Mouse (Mus musculus): ENCODE measurements around the gene Cd81.

The Cd81 gene

GRCm38 (mm10) chr7:143052626-143053007 is at the start of gene Cd81:
Cd81 (plus strand) TSS chr7:143052739.
- peak; percentile 75 to 80 for DNase-seq

- no peak for DNase-seq
These were observed 47.7 kb upstream of the Cd81 start, which contains the start of gene Tspan32 for GRCm38 (mm10) chr7:143004727-143005343. Tspan32 (plus strand) TSS chr7:143005046.

- no peak for DNase-seq
These were observed 47.0 kb upstream of the Cd81 start for GRCm38 (mm10) chr7:143005344-143006096.

DNA sequence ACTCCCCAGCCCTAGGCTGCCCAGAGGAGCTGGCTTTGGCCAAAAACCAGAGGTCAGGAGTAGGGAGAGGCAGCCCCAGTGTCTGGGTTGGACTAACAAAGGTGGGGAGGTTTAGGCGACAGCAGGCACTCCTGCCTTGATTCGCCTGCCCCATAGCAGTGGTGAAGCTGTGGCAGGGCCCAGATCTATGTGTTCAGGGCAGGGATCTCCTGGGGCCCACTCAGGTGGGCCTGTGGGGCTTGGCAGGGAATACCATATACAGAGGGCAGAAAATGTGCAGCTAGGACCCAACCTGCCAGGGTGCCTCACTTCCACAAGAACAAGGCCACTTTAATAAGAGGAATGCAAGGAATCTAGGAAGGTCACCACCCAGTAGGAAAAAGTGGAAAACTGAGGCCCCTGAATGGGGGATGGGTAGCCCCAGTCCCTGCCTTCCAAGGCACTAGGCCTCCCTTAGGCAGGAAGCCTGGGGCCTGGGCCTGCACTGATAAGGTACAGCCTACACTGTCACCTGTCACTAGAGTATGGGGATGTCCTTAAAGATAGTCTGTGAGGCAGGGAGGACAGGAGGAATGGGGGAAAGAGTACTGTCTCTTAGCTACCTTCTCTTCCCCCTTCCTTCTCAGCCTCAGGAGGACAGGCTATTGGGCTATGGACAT is 46.3 kb upstream of the Cd81 start:
- no peak for DNase-seq

GRCm38 (mm10) chr7:143006756-143007598 is 45.6 kb upstream of the Cd81 start:
- no peak for DNase-seq

- peak; percentile 92 to 95 for DNase-seq
These were observed 44.8 kb upstream of the Cd81 start for GRCm38 (mm10) chr7:143007599-143008369.

DNA sequence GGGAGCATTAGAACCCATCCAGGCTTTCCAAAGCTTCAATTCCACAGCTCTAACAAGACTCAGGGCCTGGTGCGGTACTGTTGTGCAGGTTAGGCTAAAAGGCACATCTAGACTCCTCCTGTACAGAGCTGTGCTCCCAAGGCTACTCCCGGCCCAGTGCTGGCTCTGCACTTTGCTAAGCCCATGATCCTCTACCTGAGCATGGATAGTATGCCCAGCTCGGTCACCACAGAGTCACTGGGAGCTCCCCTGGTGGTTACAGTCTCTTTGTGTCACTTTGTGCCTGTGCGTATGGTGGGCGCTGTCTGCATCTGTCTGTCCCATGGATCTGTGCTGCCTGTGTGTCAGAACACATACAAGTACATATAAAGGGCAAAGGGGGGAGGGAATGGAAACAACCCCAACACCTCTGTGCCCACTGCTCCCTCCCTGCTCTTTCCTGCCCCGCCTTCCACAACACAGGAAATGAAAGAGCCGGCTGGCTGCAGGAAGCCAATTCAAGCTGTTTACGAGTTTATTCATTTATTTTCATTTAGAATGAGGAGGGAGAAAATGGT is 44.1 kb upstream of the Cd81 start:
- DNase-seq = no peak

DNA sequence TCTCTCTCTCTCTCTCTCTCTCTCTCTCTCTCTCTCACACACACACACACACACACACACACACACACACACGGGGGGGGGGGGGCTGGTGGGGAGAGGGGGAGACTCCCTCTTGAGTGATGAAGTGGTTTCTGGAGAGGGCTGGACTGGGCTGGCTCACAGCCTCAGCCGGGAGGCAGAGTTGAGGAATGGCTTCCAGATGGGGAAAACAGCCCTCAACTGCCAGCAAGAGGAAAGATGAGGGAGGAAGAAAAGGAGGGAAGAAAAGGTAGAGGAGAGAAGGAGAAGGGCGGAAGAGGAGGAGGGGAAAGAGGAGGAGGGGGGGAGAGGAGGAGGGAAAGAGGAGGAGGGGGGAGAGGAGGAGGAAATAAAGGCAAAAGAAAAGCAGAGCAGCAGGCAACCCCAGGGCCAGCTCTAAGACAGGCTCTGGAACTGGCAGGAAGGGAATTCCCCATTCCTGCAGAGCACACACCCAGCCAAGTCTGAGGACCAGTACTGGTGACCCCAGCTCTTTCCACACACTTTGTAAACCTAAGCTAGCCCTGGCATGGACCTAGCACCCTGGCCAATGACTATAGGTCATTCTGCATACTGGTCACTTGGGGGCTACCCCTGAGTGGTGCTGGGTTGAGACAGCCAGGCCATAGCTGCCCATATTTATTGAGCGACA is 43.4 kb upstream of the Cd81 start:
- DNase-seq = no peak

- DNase-seq = no peak
These were observed 42.5 kb upstream of the Cd81 start for GRCm38 (mm10) chr7:143009996-143010395.

- DNase-seq = no peak
These were observed 41.3 kb upstream of the Cd81 start for GRCm38 (mm10) chr7:143011226-143011625.

GRCm38 (mm10) chr7:143012230-143012875 is 40.2 kb upstream of the Cd81 start:
- DNase-seq = no peak

DNA sequence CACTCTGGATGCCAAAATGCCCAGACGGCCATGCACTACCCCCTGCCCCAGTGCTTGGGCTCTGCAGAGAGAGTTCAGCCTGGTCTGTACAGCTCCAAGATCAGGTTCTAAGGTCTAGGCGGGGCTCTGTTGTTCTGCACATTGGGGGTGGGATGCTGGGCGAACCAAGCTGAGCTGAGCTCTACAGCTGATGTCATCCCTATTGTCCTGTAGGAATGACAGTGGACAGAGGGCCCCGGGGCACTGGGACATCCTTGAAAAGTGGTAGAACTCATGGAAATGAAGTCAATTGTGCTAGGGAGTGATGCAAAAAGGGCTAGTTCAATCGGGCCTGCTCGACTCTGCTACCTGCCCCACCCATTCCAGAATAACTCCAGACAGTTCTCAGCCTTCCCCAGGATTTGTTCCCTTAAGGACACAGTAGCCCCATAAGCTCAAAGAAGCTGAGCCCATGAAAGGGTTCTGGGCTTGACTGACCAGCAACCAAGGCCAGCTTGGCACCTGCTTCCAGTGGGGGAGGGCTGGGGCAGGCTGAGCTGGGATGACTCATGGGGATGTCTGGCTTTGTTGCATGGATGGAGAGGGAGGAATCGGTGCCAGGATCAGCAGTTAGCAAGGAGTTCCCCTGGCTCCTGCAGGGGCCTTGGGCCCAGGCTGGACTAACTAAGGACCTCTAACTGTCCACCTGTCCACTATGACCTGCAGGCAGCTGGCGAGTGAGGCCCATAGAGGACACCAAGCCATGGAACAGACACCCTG is 38.9 kb upstream of the Cd81 start:
- DNase-seq = peak; percentile 81 to 85

- DNase-seq = peak; percentile 26 to 32
These were observed 37.5 kb upstream of the Cd81 start for GRCm38 (mm10) chr7:143014862-143015659.

DNA sequence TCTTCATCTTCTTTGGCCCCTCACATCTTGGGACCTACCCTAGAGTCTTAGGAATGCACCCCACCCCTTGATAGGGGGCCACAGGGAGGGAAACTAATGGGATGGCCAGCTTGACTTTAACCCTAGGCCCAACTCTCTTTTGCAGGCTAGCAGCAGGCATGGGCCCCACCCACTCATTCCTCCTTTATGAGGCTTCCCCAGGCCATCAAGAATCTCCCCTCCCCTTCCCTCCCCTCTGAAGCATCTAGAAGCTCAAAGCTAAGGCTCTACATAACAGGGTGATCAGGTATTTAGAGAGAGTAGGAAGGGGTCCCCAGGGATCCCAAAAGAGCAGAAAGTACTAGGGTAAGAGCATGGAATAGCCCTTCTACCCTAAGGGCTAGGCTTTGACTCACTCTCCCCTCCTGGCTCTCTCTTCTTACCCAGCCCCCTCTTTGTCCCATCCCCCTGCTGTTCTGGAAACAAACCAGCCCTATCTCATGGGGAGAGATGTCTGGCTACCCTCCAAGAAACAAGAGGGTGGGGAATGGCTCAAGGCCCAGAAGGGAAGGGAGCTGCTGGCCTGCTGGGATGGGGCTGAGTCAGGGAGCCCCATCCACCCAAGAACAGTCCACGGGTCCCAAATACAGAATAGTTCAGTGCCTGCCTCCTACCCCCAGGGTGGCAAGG is 36.6 kb upstream of the Cd81 start:
- no peak for DNase-seq

- no peak for DNase-seq
These were observed 36.0 kb upstream of the Cd81 start for GRCm38 (mm10) chr7:143016424-143017142.

DNA sequence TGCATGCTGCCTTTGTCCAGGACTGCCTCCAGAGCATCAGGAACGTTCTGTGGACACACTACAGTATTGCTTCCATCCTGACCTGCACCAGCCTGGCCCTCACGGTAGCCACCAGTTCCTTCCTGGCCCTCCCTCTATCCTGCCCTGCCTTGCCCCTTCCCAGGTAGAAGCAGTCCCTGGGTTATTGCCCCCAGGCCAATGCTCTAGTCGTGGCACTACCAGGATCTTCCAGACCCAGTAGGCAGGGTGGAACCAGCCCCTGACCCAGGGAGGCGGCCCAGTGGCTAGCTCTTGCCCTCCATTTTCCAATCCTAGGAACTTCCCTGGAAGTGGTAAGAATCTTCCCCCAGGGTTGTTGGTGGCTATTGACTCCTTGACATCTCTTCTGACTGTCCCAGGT is 35.4 kb upstream of the Cd81 start:
- no peak for DNase-seq

DNA sequence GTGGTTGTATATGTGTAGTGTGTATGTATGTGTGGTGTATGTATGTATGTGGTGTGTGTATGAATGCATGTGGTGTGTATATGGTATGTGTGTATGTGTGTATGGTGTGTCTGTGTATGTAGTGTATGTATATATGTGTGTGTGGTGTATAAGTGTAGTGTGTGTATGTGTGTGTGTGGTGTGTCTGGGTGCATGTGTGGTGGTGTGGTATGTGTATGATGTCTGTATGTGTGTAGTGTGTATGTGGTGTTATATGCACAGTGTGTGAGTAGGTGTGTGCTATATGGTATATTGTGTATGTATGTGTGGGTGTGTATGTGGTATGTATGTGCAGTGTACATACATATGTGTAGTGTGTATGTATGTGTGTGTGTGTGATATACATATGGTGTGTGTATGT is 32.5 kb upstream of the Cd81 start:
- DNase-seq = no peak

GRCm38 (mm10) chr7:143020764-143021163 is 31.8 kb upstream of the Cd81 start:
- no peak for DNase-seq
